In genomic region chr8:107881851-107882250, GRCm38 (mm10) we compare ENCODE assay signal across 9 mouse cellular contexts.
DNase-seq lines count a peak whose midpoint lies in the region; ATAC-seq and TF ChIP-seq lines count a peak whose summit lies in the region.
"Had no signal": no experiment of that assay in that cellular context is flagged by ENCODE, and none has a peak within 500 bp of the region (broad histone marks: within the 10 kb centered on the region; RNA-seq: fewer than 3 reads in every experiment).

No protein-coding gene starts in this region.

- H3K27ac ChIP-seq in heart, adult 2 months: no peak overlapping the region
- no peak overlapping the region for H3K27ac ChIP-seq in heart, embryonic 10.5 days
- peak overlapping the region; percentile 74 for H3K27ac ChIP-seq in hindbrain, embryonic 14.5 days

- H3K36me3 ChIP-seq in heart, adult 2 months (ENCODE audit: control insufficient read depth, insufficient read depth, low read length): no peaks in the 10 kb centered on the region
- H3K36me3 ChIP-seq in heart, embryonic 10.5 days: no peaks in the 10 kb centered on the region
- no peaks in the 10 kb centered on the region for H3K36me3 ChIP-seq in hindbrain, embryonic 14.5 days (replicated peaks; ENCODE audit: control insufficient read depth, insufficient read depth)
- H3K36me3 ChIP-seq: midbrain, embryonic 12.5 days had no signal

- H3K4me2 ChIP-seq in hindbrain, embryonic 14.5 days (replicated peaks): 0 out of 2 replicates have a peak overlapping the region, but pooled peaks have one; percentile 3
- H3K4me2 ChIP-seq: midbrain, embryonic 12.5 days had no signal

- no peak overlapping the region for H3K9ac ChIP-seq in heart, adult 2 months (ENCODE audit: low read depth, low read length)
- 0 out of 2 replicates have a peak overlapping the region, but pooled peaks have one; percentile 6 for H3K9ac ChIP-seq in hindbrain, embryonic 14.5 days
- H3K9ac ChIP-seq: midbrain, embryonic 12.5 days had no signal

- peak; percentile 85 for TF ChIP-seq CTCF in heart, adult 2 months (IDR thresholded peaks at IDR 0.05)

- intact Hi-C loops in heart, adult 2 months (cut with DNase I): loop anchor here (2.0 to 5.0 kb wide), 2 partner anchors 1029 to 1305 kb away; no protein-coding TSS in a partner anchor
- intact Hi-C loops in left cerebral cortex, postnatal 14 days (cut with DNase I): no loop called here

- TF ChIP-seq POLR2A in heart, adult 2 months (IDR thresholded peaks at IDR 0.05; ENCODE audit: insufficient read depth, low read depth, low read length): no peak

- H3K4me1 ChIP-seq in heart, adult 2 months (ENCODE audit: control insufficient read depth, insufficient read depth, low read length): no peaks in the 10 kb centered on the region
- peaks cover 12% of the 10 kb centered on the region for H3K4me1 ChIP-seq in heart, embryonic 10.5 days
- 0 out of 2 replicates have a peak, but pooled peaks cover 5% of the 10 kb centered on the region for H3K4me1 ChIP-seq in hindbrain, embryonic 14.5 days (replicated peaks; ENCODE audit: control insufficient read depth, insufficient read depth, low read length)

- no peak for TF ChIP-seq EP300 in heart, adult 2 months (IDR thresholded peaks at IDR 0.05; ENCODE audit: insufficient read depth, low read depth, low read length)

- H3K79me2 ChIP-seq in heart, adult 2 months (replicated peaks; ENCODE audit: control insufficient read depth, insufficient read depth, low read length): no peaks in the 10 kb centered on the region

- H3K9me3 ChIP-seq in heart, embryonic 10.5 days: no peaks in the 10 kb centered on the region
- H3K9me3 ChIP-seq in hindbrain, embryonic 14.5 days (ENCODE audit: control insufficient read depth, low read length): peaks cover 3% of the 10 kb centered on the region; the same call in 1 of the 2 replicates
- H3K9me3 ChIP-seq: midbrain, embryonic 12.5 days had no signal

- WGBS in heart, adult 2 months: 18% methylated on average over 7 of the region's 7 CpGs
- 27% methylated on average over 7 of the region's 7 CpGs for WGBS in heart, embryonic 10.5 days
- WGBS in hindbrain, embryonic 14.5 days: 19% methylated on average over 7 of the region's 7 CpGs

- H3K4me3 ChIP-seq in heart, adult 2 months: no peak overlapping the region
- no peak overlapping the region for H3K4me3 ChIP-seq in heart, embryonic 10.5 days
- H3K4me3 ChIP-seq in hindbrain, embryonic 14.5 days (replicated peaks; ENCODE audit: low read length): no peak overlapping the region
- H3K4me3 ChIP-seq: midbrain, embryonic 12.5 days had no signal

- ATAC-seq in hindbrain, embryonic 14.5 days (ENCODE audit: low FRiP score): no peak

- H3K27me3 ChIP-seq in heart, adult 2 months (ENCODE audit: control insufficient read depth, insufficient read depth, low read length): peaks cover 4% of the 10 kb centered on the region; the same call in 1 of the 2 replicates
- H3K27me3 ChIP-seq in heart, embryonic 10.5 days (ENCODE audit: insufficient read depth, poor library complexity, severe bottlenecking): no peaks in the 10 kb centered on the region
- peaks cover 4% of the 10 kb centered on the region; the same call in 1 of the 2 replicates for H3K27me3 ChIP-seq in hindbrain, embryonic 14.5 days (ENCODE audit: control insufficient read depth, insufficient read depth, low read length)

- DNase-seq in heart, adult 2 months: peak; percentile 7 to 25
- no peak for DNase-seq in heart, embryonic 10.5 days (ENCODE audit: low spot score)
- DNase-seq in adrenal gland, adult 18-20 months (ENCODE audit: low spot score in 2 of 2): peak; percentile 57
- DNase-seq in embryo, embryonic 11.5 days (ENCODE audit: low read depth, low spot score): peak; percentile 62
- DNase-seq in hindbrain, embryonic 14.5 days (ENCODE audit: low spot score): peak; percentile 89
- DNase-seq in left cerebral cortex, postnatal 14 days (ENCODE audit: low spot score in 2 of 2): peak; percentile 70 to 86
- DNase-seq in neural tube, embryonic 10.5 days (ENCODE audit: extremely low spot score, low spot score): peak; percentile 63
- DNase-seq in urinary bladder, adult 18-20 months (ENCODE audit: low spot score in 2 of 2): peak; percentile 17 to 41
